Mouse (Mus musculus) brain, embryonic 14.5 days (tissue): Measurements from ENCODE around the gene Prrt4.

ENCODE experiments used
- CTCF ChIP-seq: fragments of 200-500 bp; IDR thresholded peaks from 2 replicates; pipeline ENCODE4 v1.5.1; 2012; ENCODE audit warnings: inconsistent platforms, mild to moderate bottlenecking, moderate library complexity, borderline replicate concordance; ENCODE audit not compliant: insufficient read depth, insufficient read length; ENCODE audit errors: extremely low read depth
- POLR2A ChIP-seq: fragments of 200-500 bp; IDR thresholded peaks from 2 replicates; pipeline ENCODE4 v1.6.1; 2012; ENCODE audit warnings: mild to moderate bottlenecking, inconsistent platforms, borderline replicate concordance; ENCODE audit not compliant: poor library complexity, insufficient read depth, insufficient read length, severe bottlenecking; ENCODE audit errors: extremely low read depth

GRCm38 (mm10) chr6:29144971-29145370 lies 34.4 kb downstream of the Prrt4 start:
- TF ChIP-seq POLR2A, result no peak
- no peak for TF ChIP-seq CTCF
